Mouse (Mus musculus) hindbrain, embryonic 16.5 days (tissue): ENCODE data around the gene Nrp2. TPM values are rescaled to one million over a fixed set of nuclear protein-coding genes. Genes with fewer than 3 reads are reported as not detected.

Source experiments
- ATAC-seq: fragments of 200-750 bp; cut with Nextera tagmentation; 2 replicates; pipeline ENCODE4 v1.8.0; 2017; ENCODE audit warnings: moderate TSS enrichment, moderate library complexity
- H3K27ac ChIP-seq: fragments of 300-500 bp; sonication (generic); 2 replicates; pipeline ENCODE4 v1.5.1; 2014; ENCODE audit warnings: low read depth, mild to moderate bottlenecking, control low read depth, low read length, moderate library complexity
- H3K27me3 ChIP-seq: fragments of 300-500 bp; sonication (generic); replicated peaks from 2 replicates; pipeline ENCODE4 v1.6.1; 2014; ENCODE audit warnings: low read length; ENCODE audit not compliant: control insufficient read depth, insufficient read depth
- H3K36me3 ChIP-seq: fragments of 300-500 bp; sonication (generic); 2 replicates; pipeline ENCODE4 v1.6.1; 2014; ENCODE audit warnings: mild to moderate bottlenecking, low read length, moderate library complexity, mixed read lengths; ENCODE audit not compliant: control insufficient read depth, insufficient read depth
- H3K4me1 ChIP-seq: fragments of 300-500 bp; sonication (generic); 2 replicates; pipeline ENCODE4 v1.6.1; 2014; ENCODE audit warnings: low read depth, low read length; ENCODE audit not compliant: control insufficient read depth, insufficient read depth
- H3K4me2 ChIP-seq: fragments of 300-500 bp; sonication (generic); 2 replicates; pipeline ENCODE4 v1.6.1; 2014; ENCODE audit warnings: mild to moderate bottlenecking, low read length, control low read depth, moderate library complexity
- H3K4me3 ChIP-seq: fragments of 300-500 bp; sonication (generic); 2 replicates; pipeline ENCODE4 v1.5.1; 2014; ENCODE audit warnings: mild to moderate bottlenecking, low read length, control low read depth, moderate library complexity
- H3K9ac ChIP-seq: fragments of 300-500 bp; sonication (generic); 2 replicates; pipeline ENCODE4 v1.6.1; 2014; ENCODE audit warnings: low read depth, mild to moderate bottlenecking, control low read depth, low read length, moderate library complexity
- H3K9me3 ChIP-seq: fragments of 300-500 bp; sonication (generic); 2 replicates; pipeline ENCODE4 v1.6.1; 2014; ENCODE audit warnings: mild to moderate bottlenecking, low read length, moderate library complexity; ENCODE audit not compliant: control insufficient read depth
- WGBS: fragments of 180-500 bp; shearing (Covaris S2); extraction: QIAGEN DNeasy Blood & Tissue Kit; methylation state at CpG from one replicate; pipeline ENCODE4 v1.1.7; 2014; 5-methylcytosine and 5-hydroxymethylcytosine counted together
- polyA plus RNA-seq: library from polyadenylated mRNA; unstranded; fragments of >200 nt; fragmentation: Nextera tagmentation; extraction: Ambion mirVana; gene quantifications from 2 replicates; pipeline ENCODE4 v1.2.1, GENCODE M21; 2015

The Nrp2 gene
- polyA plus RNA-seq, 1 experiment from 2014 or later: 22.7 TPM

GRCm38 (mm10) chr1:62823549-62824195 lies 120.6 kb downstream of the Nrp2 start:
- no peaks in the 10 kb centered on the region for H3K36me3 ChIP-seq
- no peaks in the 10 kb centered on the region for H3K4me1 ChIP-seq
- no peaks in the 10 kb centered on the region for H3K9me3 ChIP-seq
- H3K27ac ChIP-seq: no peak overlapping the region
- no peak for ATAC-seq
- no peak overlapping the region for H3K4me3 ChIP-seq
- 80% methylated on average over 6 of the region's 6 CpGs for WGBS
- H3K9ac ChIP-seq: no peak overlapping the region
- no peaks in the 10 kb centered on the region for H3K27me3 ChIP-seq
- H3K4me2 ChIP-seq: no peak overlapping the region

- no peak overlapping the region for H3K9ac ChIP-seq
- H3K4me3 ChIP-seq: no peak overlapping the region
- H3K27me3 ChIP-seq: no peaks in the 10 kb centered on the region
- ATAC-seq: no peak
- no peaks in the 10 kb centered on the region for H3K36me3 ChIP-seq
- WGBS: 76% methylated on average over 17 of the region's 17 CpGs
- no peaks in the 10 kb centered on the region for H3K4me1 ChIP-seq
- H3K4me2 ChIP-seq: no peak overlapping the region
- H3K9me3 ChIP-seq: no peaks in the 10 kb centered on the region
- no peak overlapping the region for H3K27ac ChIP-seq
These were observed 123.0 kb downstream of the Nrp2 start for GRCm38 (mm10) chr1:62825822-62826765.

DNA sequence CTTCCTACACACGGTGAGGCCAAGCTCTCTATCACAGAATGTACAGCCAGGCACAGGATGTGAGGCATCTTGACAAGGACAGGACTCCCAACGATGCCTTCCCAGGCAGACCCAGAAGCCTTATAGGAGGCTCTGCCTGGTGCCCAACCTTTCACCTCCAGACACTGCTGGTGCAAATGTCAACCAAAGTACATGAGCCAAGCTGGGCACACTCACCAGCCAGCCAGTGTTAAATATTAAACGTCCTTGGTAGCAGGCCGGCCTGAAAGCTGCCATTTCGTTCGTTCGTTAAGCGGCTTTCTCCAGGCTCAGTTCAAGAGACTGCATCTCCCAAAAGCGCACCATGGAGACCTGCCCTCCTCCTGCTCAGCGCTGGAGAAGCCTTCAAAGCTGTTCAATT lies 124.2 kb downstream of the Nrp2 start:
- H3K36me3 ChIP-seq: no peaks in the 10 kb centered on the region
- no peak overlapping the region for H3K27ac ChIP-seq
- no peaks in the 10 kb centered on the region for H3K9me3 ChIP-seq
- ATAC-seq: no peak
- no peaks in the 10 kb centered on the region for H3K27me3 ChIP-seq
- H3K9ac ChIP-seq: no peak overlapping the region
- 49% methylated on average over 10 of the region's 10 CpGs for WGBS
- no peak overlapping the region for H3K4me2 ChIP-seq
- no peak overlapping the region for H3K4me3 ChIP-seq
- no peaks in the 10 kb centered on the region for H3K4me1 ChIP-seq

- H3K27ac ChIP-seq: no peak overlapping the region
- ATAC-seq: peak; percentile 45; the same call in 1 of the 2 replicates
- H3K4me2 ChIP-seq: no peak overlapping the region
- 44% methylated on average over 4 of the region's 4 CpGs for WGBS
- H3K4me3 ChIP-seq: no peak overlapping the region
- no peaks in the 10 kb centered on the region for H3K36me3 ChIP-seq
- no peaks in the 10 kb centered on the region for H3K27me3 ChIP-seq
- no peaks in the 10 kb centered on the region for H3K9me3 ChIP-seq
- H3K9ac ChIP-seq: no peak overlapping the region
- H3K4me1 ChIP-seq: no peaks in the 10 kb centered on the region
These were observed 125.1 kb downstream of the Nrp2 start for GRCm38 (mm10) chr1:62828156-62828555.

DNA sequence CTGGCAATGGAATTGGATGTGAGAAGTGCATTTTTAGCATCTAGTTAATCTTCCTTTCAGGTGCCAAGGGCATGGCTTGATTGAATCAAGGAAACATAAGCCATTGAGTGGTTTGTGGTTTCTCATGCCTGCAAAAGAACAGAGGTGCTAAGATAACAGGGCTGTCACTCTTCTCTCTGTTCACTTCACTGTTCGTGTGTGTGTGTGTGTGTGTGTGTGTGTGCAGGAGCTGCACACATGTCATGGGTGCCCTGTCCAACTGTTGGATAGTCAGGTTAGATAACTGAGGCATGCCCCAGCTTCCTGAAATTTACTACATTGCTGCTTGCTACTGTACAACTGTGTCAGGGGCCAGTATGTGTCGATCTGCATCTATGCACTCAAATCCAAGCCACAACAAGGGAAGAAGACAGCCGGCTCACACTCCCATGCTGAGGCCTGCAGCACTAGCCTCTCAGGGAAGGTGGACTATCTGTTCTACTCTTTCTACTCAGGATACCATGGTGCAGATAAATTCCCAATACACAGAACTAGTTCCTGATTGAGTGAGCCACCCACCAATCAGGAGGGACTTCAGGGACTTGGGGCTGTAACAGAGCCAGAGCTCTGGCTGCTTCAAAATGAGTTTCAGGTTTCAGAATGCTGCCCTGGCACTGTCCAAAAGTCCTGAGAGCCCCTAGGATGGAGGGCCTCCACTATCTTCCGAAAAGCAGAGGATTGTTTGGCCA lies 126.8 kb downstream of the Nrp2 start:
- no peaks in the 10 kb centered on the region for H3K9me3 ChIP-seq
- 84% methylated on average over 4 of the region's 4 CpGs for WGBS
- ATAC-seq: 0 out of 2 replicates have a peak, but pooled peaks have one; percentile 17
- no peaks in the 10 kb centered on the region for H3K27me3 ChIP-seq
- H3K4me2 ChIP-seq: no peak overlapping the region
- H3K27ac ChIP-seq: no peak overlapping the region
- no peaks in the 10 kb centered on the region for H3K36me3 ChIP-seq
- H3K4me1 ChIP-seq: no peaks in the 10 kb centered on the region
- H3K9ac ChIP-seq: no peak overlapping the region
- H3K4me3 ChIP-seq: no peak overlapping the region

GRCm38 (mm10) chr1:62830418-62830769 lies 127.3 kb downstream of the Nrp2 start:
- Histone ChIP-seq H3K4me2 (no peak overlapping the region), H3K9ac (no peak overlapping the region), H3K9me3 (no peaks in the 10 kb centered on the region), H3K36me3 (no peaks in the 10 kb centered on the region), H3K4me3 (no peak overlapping the region), H3K27me3 (no peaks in the 10 kb centered on the region), H3K27ac (no peak overlapping the region), H3K4me1 (no peaks in the 10 kb centered on the region)
- WGBS: 61% methylated on average over 7 of the region's 7 CpGs
- ATAC-seq: no peak

- no peak for ATAC-seq
- no peak overlapping the region for H3K27ac ChIP-seq
- WGBS: 77% methylated on average over 6 of the region's 6 CpGs
These were observed 128.8 kb downstream of the Nrp2 start for GRCm38 (mm10) chr1:62831725-62832455.

GRCm38 (mm10) chr1:62833356-62833755 lies 130.3 kb downstream of the Nrp2 start:
- Histone ChIP-seq H3K4me2 (no peak overlapping the region), H3K9me3 (no peaks in the 10 kb centered on the region), H3K27me3 (no peaks in the 10 kb centered on the region), H3K4me1 (no peaks in the 10 kb centered on the region), H3K9ac (no peak overlapping the region), H3K4me3 (no peak overlapping the region), H3K36me3 (no peaks in the 10 kb centered on the region), H3K27ac (no peak overlapping the region)
- no peak for ATAC-seq
- WGBS: 93% methylated on average over 1 of the region's 1 CpGs

More at GRCm38 (mm10) chr1:62831725-62832455, 128.8 kb downstream of the Nrp2 start:
- Histone ChIP-seq H3K27me3 (no peaks in the 10 kb centered on the region), H3K36me3 (no peaks in the 10 kb centered on the region), H3K4me2 (no peak overlapping the region), H3K9ac (no peak overlapping the region), H3K4me1 (no peaks in the 10 kb centered on the region), H3K9me3 (no peaks in the 10 kb centered on the region), H3K4me3 (no peak overlapping the region)
